Comparison of ENCODE assay signal across 7 mouse cellular contexts in the genomic region with DNA sequence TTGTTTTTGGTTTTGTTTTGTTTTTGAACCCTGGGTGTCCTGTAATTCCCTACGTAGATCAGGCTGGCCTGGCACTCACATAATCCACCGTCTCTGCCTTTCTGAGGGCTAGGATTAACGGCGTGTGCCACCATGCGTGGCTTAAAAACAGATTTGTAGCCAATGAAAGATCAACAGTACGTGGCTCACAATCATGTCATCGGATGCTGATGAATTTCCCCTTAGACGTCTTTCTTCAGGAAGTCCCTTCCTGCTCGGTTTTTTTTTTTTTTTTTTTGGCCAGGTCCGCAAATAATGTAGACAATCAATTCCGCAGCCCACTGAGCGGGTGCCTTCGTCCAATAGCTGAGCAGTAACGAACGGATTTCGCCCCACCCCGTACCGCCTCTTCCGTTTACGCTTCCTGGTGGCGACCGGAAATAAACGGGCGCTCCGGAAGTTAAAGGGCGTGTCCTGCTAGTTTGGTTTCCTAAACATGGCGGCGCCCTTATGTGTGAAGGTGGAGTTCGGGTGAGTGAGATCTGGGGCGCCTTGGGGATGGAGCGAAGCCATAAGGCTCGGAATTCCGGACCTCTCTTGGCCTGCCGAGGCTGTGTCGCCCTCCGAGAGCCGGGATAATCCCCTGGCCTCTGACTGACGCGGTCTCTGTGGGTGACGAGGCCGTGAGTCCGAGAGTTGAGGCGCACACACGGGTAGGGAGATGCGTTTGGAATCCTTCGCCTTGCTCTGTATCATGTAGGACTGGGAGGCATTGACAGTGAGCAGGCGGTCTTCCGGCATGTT. TPM values are rescaled to one million over a fixed set of nuclear protein-coding genes. Genes with fewer than 3 reads are reported as not detected.
A peak's percentile ranks its signal among the peaks of the same experiment; 100 is the strongest.
DNase-seq lines count a peak whose midpoint lies in the region; ATAC-seq lines count a peak whose summit lies in the region.

No protein-coding gene starts in this region.

- peak overlapping the region; percentile 73 for H3K4me2 ChIP-seq in intestine, embryonic 16.5 days (ENCODE audit: low read depth, low read length)
- peak overlapping the region; percentile 78 for H3K4me2 ChIP-seq in midbrain, embryonic 11.5 days

- H3K27me3 ChIP-seq in intestine, embryonic 16.5 days (replicated peaks; ENCODE audit: control insufficient read depth, insufficient read depth, low read length), result no peaks in the 10 kb centered on the region
- H3K27me3 ChIP-seq in midbrain, embryonic 11.5 days (ENCODE audit: control insufficient read depth, insufficient read depth, low read length), result no peaks in the 10 kb centered on the region

- no peaks in the 10 kb centered on the region for H3K9me3 ChIP-seq in intestine, embryonic 16.5 days (ENCODE audit: control insufficient read depth, low read length)
- no peaks in the 10 kb centered on the region for H3K9me3 ChIP-seq in midbrain, embryonic 11.5 days (ENCODE audit: control insufficient read depth, low read length)

- peak overlapping the region; percentile 84 for H3K9ac ChIP-seq in intestine, embryonic 16.5 days (ENCODE audit: low read depth, low read length)
- peak overlapping the region; percentile 80 for H3K9ac ChIP-seq in midbrain, embryonic 11.5 days (ENCODE audit: low read length)

- under 1% methylated on average over 48 of the region's 48 CpGs for WGBS in intestine, embryonic 16.5 days
- WGBS in midbrain, embryonic 11.5 days, result under 1% methylated on average over 48 of the region's 48 CpGs

- ATAC-seq in intestine, embryonic 16.5 days, result peak; percentile 99
- ATAC-seq in midbrain, embryonic 11.5 days (ENCODE audit: low FRiP score), result peak; percentile 98

- no peaks in the 10 kb centered on the region; the same call in 1 of the 2 replicates for H3K36me3 ChIP-seq in intestine, embryonic 16.5 days (ENCODE audit: control insufficient read depth, insufficient read depth, low read length)
- H3K36me3 ChIP-seq in midbrain, embryonic 11.5 days (ENCODE audit: control insufficient read depth, insufficient read depth, low read length), result no peaks in the 10 kb centered on the region

- intact Hi-C loops in left cerebral cortex, postnatal 36 days (cut with DNase I), result loop anchor here (5.0 kb wide), 1 partner anchor 140 kb away; the partner anchor contains the start of gene Sptan1

- peak; percentile 97 for DNase-seq in adrenal gland, adult 8-10 months
- peak; percentile 95 for DNase-seq in embryo, embryonic 9.5 days (ENCODE audit: extremely low spot score)
- peak; percentile 82 to 94 for DNase-seq in gastrocnemius, postnatal 4 days (ENCODE audit: low spot score in 2 of 2)
- peak; percentile 93 to 94 for DNase-seq in left cerebral cortex, postnatal 36 days (ENCODE audit: low spot score in 2 of 2)
- DNase-seq in midbrain, embryonic 11.5 days (ENCODE audit: low spot score, missing footprints), result peak; percentile 99
- DNase-seq in skeletal muscle tissue, adult 2 months (ENCODE audit: low read depth, low spot score), result peak; percentile 94

- peak overlapping the region; percentile 97 for H3K27ac ChIP-seq in intestine, embryonic 16.5 days (ENCODE audit: low read length)
- peak overlapping the region; percentile 91 for H3K27ac ChIP-seq in midbrain, embryonic 11.5 days (ENCODE audit: low read depth, low read length)

- H3K4me3 ChIP-seq in intestine, embryonic 16.5 days (ENCODE audit: low read length), result peak overlapping the region; percentile 79
- peak overlapping the region; percentile 91 for H3K4me3 ChIP-seq in midbrain, embryonic 11.5 days (ENCODE audit: low read depth, low read length)

- peaks cover 3% of the 10 kb centered on the region; the same call in 1 of the 2 replicates for H3K4me1 ChIP-seq in intestine, embryonic 16.5 days (ENCODE audit: control insufficient read depth, insufficient read depth, low read length)
- peaks cover 11% of the 10 kb centered on the region for H3K4me1 ChIP-seq in midbrain, embryonic 11.5 days (ENCODE audit: control insufficient read depth, insufficient read depth, low read length)

RNA-seq across cellular contexts. Expression of gene Urm1, which starts 7.2 kb away (rescaled TPM):
- 10 to 100 TPM; 46.8 to 58.8 (median 49.5) TPM for total RNA-seq in adrenal gland, adult 8-10 months (2022)
- total RNA-seq in gastrocnemius, postnatal 4 days (2021), result 10 to 100 TPM; 41.8 to 52.5 TPM
- polyA plus RNA-seq in intestine, embryonic 16.5 days (2015; fragmentation: Nextera tagmentation; extraction: Ambion mirVana), result 28.8 and 30.7 TPM in 2 replicates
- total RNA-seq in left cerebral cortex, postnatal 36 days (2021), result 10 to 100 TPM; 57.0 to 63.4 TPM
- 18.5 and 21.5 TPM in 2 replicates for polyA plus RNA-seq in midbrain, embryonic 11.5 days (2014; fragmentation: Nextera tagmentation; extraction: Ambion mirVana)

RNA-seq across cellular contexts. Expression of gene Slc27a4, which starts 24.7 kb away (rescaled TPM):
- 10 to 100 TPM; 29.2 to 51.3 (median 39.1) TPM for total RNA-seq in adrenal gland, adult 8-10 months (2022)
- 10 to 100 TPM; 16.2 to 16.3 TPM for total RNA-seq in gastrocnemius, postnatal 4 days (2021)
- 43.0 and 57.6 TPM in 2 replicates for polyA plus RNA-seq in intestine, embryonic 16.5 days (2015; fragmentation: Nextera tagmentation; extraction: Ambion mirVana)
- total RNA-seq in left cerebral cortex, postnatal 36 days (2021), result 10 to 100 TPM; 75.9 to 81.6 TPM
- polyA plus RNA-seq in midbrain, embryonic 11.5 days (2014; fragmentation: Nextera tagmentation; extraction: Ambion mirVana), result 15.2 and 15.9 TPM in 2 replicates

RNA-seq across cellular contexts. Expression of gene Trub2, which starts 38.8 kb away (rescaled TPM):
- total RNA-seq in adrenal gland, adult 8-10 months (2022), result 10 to 100 TPM; 38.8 to 73.6 (median 49.8) TPM
- total RNA-seq in gastrocnemius, postnatal 4 days (2021), result 10 to 100 TPM; 33.9 to 40.4 TPM
- 37.5 and 38.0 TPM in 2 replicates for polyA plus RNA-seq in intestine, embryonic 16.5 days (2015; fragmentation: Nextera tagmentation; extraction: Ambion mirVana)
- total RNA-seq in left cerebral cortex, postnatal 36 days (2021), result 10 to 100 TPM; 46.6 to 52.1 TPM
- 25.9 and 29.1 TPM in 2 replicates for polyA plus RNA-seq in midbrain, embryonic 11.5 days (2014; fragmentation: Nextera tagmentation; extraction: Ambion mirVana)

RNA-seq across cellular contexts. Expression of gene Coq4, which starts 39.8 kb away (rescaled TPM):
- 10 to 100 TPM; 18.6 to 25.1 (median 20.7) TPM for total RNA-seq in adrenal gland, adult 8-10 months (2022)
- total RNA-seq in gastrocnemius, postnatal 4 days (2021), result 1 to 10 TPM; 8.1 to 9.7 TPM
- polyA plus RNA-seq in intestine, embryonic 16.5 days (2015; fragmentation: Nextera tagmentation; extraction: Ambion mirVana), result 60.0 and 64.5 TPM in 2 replicates
- 10 to 100 TPM; 29.1 to 32.9 TPM for total RNA-seq in left cerebral cortex, postnatal 36 days (2021)
- 32.1 and 35.3 TPM in 2 replicates for polyA plus RNA-seq in midbrain, embryonic 11.5 days (2014; fragmentation: Nextera tagmentation; extraction: Ambion mirVana)

RNA-seq across cellular contexts. Expression of gene Cercam, which starts 41.8 kb away (rescaled TPM):
- 10 to 100 TPM in 3 of 4 experiments, 1 to 10 TPM in 1; 7.6 to 32.8 (median 18.4) TPM for total RNA-seq in adrenal gland, adult 8-10 months (2022)
- 10 to 100 TPM; 40.0 to 52.1 TPM for total RNA-seq in gastrocnemius, postnatal 4 days (2021)
- 24.5 and 24.8 TPM in 2 replicates for polyA plus RNA-seq in intestine, embryonic 16.5 days (2015; fragmentation: Nextera tagmentation; extraction: Ambion mirVana)
- total RNA-seq in left cerebral cortex, postnatal 36 days (2021), result 1 to 10 TPM; 5.8 to 10.0 TPM
- polyA plus RNA-seq in midbrain, embryonic 11.5 days (2014; fragmentation: Nextera tagmentation; extraction: Ambion mirVana), result 13.4 and 14.0 TPM in 2 replicates

Comparison
In these comparisons a context has a peak if more than half of its experiments do, and no peak if none do; other contexts are left out.
1. Peak in every context shown above with its lines: DNase-seq, ATAC-seq, H3K4me3 ChIP-seq and H3K27ac ChIP-seq.